Mouse (Mus musculus): ENCODE results near the gene Slc50a1.

Slc50a1 gene

DNA sequence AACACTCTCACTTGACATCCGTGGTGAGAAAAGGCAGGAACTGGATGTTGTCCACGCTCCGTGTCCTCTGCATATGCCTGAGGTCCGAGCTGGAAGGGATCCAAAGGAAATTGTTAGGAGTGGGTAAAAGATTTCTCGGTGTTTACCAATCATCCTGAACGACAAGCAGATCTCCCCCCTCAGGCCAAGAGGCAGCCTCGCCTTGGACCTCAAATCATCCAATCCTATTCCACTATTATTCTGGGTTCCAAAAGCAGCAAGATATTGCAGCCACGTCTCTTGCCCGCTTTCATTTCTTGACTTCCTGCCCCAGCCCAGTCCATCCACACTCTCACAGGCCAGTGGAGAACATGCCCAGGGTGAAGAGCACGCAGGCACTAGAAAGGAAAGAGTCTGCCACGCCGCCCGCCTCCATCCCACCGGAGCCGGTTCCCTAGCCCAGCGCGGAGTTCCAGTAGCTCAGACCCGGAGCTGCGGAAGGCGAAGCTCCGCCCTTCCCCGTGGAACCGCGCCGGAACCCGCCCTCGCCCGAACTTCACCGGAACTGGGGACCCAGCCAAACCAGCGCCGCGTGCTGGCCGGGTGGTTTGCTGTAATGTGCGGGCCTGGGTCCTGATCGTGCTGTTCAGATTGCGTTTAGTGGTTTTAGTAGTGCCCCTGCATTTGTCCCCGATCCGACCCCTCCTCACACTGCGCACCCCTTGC is at the start of gene Slc50a1:
Gene Slc50a1 (minus strand): TSS at position 520 of the 705 bp plus-strand sequence.
- DNase-seq: peak; percentile 89

DNA sequence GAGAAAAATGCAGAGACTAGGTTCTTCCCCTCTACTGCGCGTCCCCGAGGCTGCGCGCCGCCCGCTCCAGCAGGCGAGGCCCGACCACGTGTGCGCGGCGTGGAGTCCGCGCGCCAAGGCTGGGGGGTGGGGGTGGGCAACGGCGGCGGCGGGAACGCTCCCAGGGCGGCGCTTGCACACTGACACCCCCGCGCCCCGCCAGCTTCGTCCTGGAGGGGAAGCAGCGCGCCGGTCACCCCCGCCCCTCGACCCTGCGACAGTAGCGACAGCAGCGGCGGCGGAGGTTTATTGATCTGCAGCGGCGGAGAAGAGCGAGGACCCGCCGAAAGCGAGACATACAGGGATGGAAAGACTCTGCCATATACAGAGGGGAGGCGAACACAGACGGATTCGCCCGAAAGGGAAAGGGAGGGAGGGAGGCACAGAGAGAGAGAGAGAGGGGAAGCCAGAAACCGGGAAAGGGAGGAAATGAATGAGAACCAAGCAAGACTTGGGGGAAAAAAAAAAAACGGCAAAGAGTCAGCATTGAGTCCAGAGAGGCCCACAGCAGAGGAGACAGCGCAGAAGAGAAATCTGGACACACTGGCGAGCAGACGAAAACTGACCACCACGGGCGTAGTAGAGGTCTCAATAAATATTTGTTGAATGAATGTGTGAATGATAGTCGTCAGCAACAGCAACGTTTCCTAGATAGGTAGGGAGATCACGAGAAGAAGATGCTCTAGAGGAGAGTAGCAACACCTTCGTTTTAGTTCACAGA is 49.4 kb upstream of the Slc50a1 start:
- DNase-seq: peak; percentile 65

DNA sequence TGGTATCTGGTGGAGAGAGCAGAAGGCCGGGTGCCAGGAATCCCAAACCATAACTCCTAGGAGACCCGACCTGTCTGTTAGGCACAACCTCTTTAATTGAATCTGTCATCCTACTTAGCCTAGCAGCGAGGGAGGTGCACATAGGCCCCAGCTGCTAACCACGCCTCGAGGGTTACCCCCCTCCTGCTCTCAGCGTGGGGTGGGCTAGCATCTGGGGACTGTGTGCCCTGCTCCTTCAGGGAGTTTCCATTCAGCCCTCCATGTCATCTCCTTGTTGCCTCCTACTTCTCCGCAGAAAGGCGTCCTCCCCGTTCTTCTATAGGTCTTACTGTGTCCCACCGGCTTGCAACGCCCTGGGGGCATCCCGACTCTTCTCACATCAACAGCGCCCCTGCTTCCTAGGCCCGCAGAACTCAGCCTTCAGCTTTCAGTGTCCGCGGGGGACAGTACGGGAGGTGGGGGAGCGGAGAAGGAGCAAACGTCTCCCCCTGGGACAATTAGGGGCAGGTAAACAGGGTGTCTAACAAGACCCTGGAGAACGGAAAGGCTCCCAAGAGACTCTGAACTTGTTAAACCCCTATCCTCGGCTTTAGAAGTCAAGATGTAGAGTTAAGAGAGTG is 48.7 kb upstream of the Slc50a1 start:
- no peak for DNase-seq

GRCm38 (mm10) chr3:89318316-89318715 is 47.9 kb upstream of the Slc50a1 start:
- DNase-seq: no peak

DNA sequence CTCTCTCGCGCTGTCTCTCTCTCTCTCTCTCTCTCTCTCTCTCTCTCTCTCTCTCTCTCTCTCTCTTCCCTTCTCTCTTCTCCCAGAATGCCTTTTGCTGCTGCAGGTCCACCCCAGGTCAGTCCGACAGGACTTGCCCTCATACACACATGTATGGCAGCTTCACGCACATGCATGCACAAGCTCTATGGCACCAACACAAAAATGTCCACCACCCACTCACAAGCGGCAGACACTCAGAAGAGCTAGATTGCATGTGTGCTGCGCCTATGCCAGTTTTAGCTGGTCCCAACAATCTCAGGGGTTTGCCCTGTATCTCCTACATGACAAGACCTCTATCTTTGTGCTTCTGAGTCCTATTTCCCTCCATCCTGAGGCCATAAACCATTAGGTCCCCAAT is 46.9 kb upstream of the Slc50a1 start:
- DNase-seq: peak; percentile 32

GRCm38 (mm10) chr3:89316833-89317232 is 46.5 kb upstream of the Slc50a1 start:
- DNase-seq: peak; percentile 91

GRCm38 (mm10) chr3:89315930-89316831 is 45.8 kb upstream of the Slc50a1 start:
- peak; percentile 51 for DNase-seq

DNA sequence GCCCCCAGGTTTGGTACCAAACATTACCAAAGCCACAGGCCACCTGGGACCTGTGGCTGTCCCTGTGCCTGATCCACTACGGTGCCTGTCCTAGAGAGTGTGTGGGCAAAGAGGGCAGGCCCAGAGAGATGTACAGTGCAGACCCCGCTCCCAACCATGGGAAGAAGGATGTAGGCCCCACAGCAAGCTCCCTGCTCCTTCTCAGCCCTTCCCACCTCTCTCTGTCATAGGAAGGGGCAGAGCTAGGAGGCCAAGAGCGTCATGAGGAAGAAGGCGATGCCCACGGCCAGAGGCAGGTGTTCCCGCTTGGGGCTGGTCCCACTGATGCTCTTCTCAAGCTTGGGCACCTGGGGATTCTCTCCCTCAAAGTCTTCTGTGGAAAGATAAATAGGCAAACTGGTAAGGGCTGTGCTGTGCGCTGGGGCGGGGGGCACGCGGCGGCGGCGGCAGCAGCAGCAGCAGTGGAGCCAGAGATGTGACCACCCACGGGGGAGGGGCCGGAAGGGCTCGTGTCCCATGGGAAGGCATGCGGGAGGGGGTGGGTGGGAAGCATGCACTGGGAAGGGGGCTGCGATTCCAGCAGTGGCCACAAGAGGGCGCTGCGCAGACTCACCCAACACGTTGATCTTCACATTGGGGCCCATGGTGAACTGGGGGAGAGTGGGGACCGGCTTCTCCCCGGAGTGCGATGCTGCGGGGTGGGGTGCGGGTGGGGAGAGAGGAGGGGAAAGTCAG is 45.0 kb upstream of the Slc50a1 start:
- peak; percentile 73 for DNase-seq

- DNase-seq: no peak
These were observed 44.4 kb upstream of the Slc50a1 start for GRCm38 (mm10) chr3:89314791-89315190.

DNA sequence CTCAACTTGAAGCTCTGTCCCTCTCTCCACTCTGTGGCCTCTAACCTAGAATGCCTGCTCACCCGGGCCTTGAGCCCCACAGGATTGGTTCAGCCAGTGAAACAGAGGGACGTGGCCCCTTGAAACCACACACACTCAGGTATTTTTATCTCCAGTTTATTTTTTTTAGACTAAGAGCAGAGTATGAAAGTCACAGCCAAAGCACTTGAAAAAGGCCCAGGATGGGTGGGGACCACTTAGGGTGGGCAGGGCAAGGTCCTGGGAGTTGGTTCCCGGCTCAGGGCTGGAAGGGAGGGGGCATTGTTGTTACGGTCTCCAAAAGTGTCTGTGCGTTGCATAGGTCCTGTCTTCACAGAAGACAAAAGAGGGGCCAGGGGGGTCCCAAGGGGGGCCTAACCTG is 44.0 kb upstream of the Slc50a1 start:
- no peak for DNase-seq

DNA sequence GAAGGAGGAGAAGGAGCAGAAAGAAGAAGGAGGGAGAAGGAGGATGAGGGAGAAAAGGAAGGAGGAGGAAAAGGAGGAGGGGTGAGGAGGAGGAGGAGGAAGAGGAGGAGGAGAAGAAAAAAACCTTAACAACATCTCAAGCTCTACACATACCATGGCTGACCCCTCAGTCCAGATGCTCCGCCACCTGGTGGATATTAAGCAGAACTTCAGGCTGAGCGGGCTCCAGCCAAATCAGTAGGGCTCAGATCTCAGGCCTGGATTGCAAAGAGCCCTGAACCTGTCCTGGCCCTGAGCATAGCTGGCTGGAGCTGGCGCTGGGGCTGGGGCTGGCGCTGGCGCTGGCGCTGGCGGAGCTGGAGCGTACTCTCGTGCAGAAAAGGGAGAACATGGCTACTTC is 37.7 kb upstream of the Slc50a1 start:
- DNase-seq: peak; percentile 53

DNA sequence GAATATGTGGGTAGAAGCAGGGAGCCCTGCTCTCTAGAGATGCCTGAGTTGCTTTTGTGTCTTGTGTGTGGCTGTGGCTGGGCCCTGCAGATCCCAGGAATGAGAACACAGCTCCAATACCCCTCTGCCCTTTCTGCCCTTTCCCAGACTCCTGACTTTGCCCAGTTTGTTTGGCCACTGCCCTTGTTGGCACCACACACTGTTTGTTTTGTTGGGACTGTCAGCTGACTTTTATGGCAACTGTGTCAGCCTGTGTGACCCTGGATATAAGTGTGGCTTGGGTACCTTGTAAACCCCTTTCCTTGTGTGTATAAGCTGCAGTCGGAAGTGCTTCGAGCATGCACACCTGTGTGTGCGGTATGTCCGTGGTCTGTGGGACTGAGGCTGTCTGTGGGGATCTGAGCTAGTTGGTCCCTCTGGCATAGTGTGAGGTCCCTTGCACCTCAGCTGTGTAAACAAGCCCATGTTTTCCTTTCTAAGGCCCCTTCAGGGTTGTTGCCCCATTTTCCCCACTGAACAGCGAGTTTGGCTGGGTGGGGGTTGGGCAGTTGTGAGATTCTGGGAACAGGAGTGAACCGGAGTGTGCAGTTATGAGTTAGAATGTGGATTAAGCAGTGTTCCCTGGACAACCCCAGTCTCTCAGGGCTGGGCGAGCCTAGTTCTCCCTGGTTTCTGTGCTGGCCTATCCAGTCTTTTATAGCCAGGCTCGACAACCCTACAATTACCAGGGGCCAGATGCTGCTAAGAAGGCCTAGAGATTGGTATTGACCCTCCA is 35.4 kb upstream of the Slc50a1 start:
- DNase-seq: no peak

GRCm38 (mm10) chr3:89305105-89305504 is 34.7 kb upstream of the Slc50a1 start:
- no peak for DNase-seq

DNA sequence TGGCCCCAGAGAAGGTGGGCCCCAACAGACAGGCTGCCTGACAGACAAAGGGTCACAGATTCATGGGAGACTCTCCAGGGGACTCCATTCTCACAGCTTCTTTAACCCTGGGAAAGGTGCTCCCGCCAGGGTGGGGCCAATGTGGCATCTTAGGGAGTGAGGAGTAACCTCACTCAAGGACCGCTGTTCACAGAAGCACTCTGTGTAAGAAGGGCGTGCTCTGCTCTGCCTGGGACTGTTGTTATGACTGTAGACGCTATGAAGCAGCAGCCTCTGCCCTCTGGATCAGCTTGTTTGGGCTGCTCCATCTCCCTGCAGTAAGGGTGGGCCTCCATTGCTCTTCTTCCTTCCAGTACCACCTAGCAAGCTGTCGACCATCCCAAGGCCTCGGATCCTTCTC is 34.1 kb upstream of the Slc50a1 start:
- no peak for DNase-seq

- no peak for DNase-seq
These were observed 30.1 kb upstream of the Slc50a1 start for GRCm38 (mm10) chr3:89300514-89300913.

- no peak for DNase-seq
These were observed 29.7 kb upstream of the Slc50a1 start for GRCm38 (mm10) chr3:89300071-89300470.

GRCm38 (mm10) chr3:89299499-89299898 is 29.1 kb upstream of the Slc50a1 start:
- DNase-seq: peak; percentile 44

- DNase-seq: no peak
These were observed 28.5 kb upstream of the Slc50a1 start for GRCm38 (mm10) chr3:89298908-89299307.

GRCm38 (mm10) chr3:89296761-89297396 is 26.5 kb upstream of the Slc50a1 start:
- no peak for DNase-seq

DNA sequence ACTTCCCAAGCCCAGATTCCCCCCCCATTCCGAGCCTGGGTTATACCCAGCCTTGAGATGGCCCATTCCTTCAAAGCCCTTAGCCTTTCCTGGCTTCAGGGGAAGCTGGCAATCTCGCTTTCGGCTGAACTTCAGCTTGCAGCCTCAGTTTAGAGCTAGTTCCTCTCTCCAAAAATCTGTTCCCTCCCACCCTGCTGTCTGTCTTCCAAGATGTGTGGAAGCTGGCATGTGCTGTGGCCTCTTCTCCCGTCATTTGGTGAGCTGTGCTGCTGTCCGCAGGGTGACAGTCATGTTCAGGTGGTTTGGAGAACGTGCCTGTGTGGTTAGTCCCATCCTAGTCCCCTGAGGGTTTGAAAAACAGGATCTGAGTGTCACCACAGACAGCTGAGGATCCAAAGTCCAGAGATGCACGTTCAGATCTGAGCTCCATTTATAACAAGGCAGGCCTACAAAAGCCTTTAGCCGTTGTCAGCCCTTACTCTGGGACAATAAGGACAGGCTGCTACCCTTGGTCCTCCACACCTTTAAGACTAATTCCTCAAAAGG is 25.4 kb upstream of the Slc50a1 start:
- no peak for DNase-seq
